Mouse (Mus musculus) erythroblast, embryonic 14.5 days (primary cell): Measurements from ENCODE around the gene Zfp865. TPM values are rescaled to one million over a fixed set of nuclear protein-coding genes. Genes with fewer than 3 reads are reported as not detected.

Source experiments
- H3K27me3 ChIP-seq: 2 replicates; pipeline ENCODE4 v1.6.1; 2012; ENCODE audit warnings: inconsistent platforms; ENCODE audit not compliant: control insufficient read depth
- H3K36me3 ChIP-seq: 2 replicates; pipeline ENCODE4 v1.6.1; 2012; ENCODE audit warnings: mild to moderate bottlenecking, inconsistent platforms; ENCODE audit not compliant: control insufficient read depth
- H3K4me1 ChIP-seq: 2 replicates; pipeline ENCODE4 v1.6.1; 2012; ENCODE audit warnings: inconsistent platforms; ENCODE audit not compliant: control insufficient read depth
- H3K4me3 ChIP-seq: replicated peaks from 2 replicates; pipeline ENCODE3; 2012; ENCODE audit warnings: moderate library complexity, mild to moderate bottlenecking, inconsistent platforms
- H3K9me3 ChIP-seq: 2 replicates; pipeline ENCODE4 v1.6.1; 2012; ENCODE audit warnings: low read length, inconsistent platforms, mixed read lengths; ENCODE audit not compliant: control insufficient read depth
- GATA1 ChIP-seq: IDR thresholded peaks from 2 replicates; pipeline ENCODE4 v1.6.1; 2012; ENCODE audit warnings: low read length, inconsistent platforms, mixed read lengths
- TAL1 ChIP-seq: IDR thresholded peaks from 3 replicates; pipeline ENCODE4 v1.6.1; 2012; ENCODE audit warnings: low read length, inconsistent platforms, mixed read lengths
- polyA plus RNA-seq: library from polyadenylated mRNA; stranded (reverse); fragments of >175 nt; gene quantifications from 2 replicates; pipeline ENCODE4 v1.2.3, GENCODE M21; 2012

Zfp865 gene
- polyA plus RNA-seq, 1 experiment, result 1.8 TPM

- Histone ChIP-seq H3K36me3 (no peaks in the 10 kb centered on the region), H3K4me1 (peaks cover 29% of the 10 kb centered on the region), H3K4me3 (no peak overlapping the region), H3K27me3 (peaks cover 70% of the 10 kb centered on the region), H3K9me3 (peaks cover 14% of the 10 kb centered on the region; the same call in 1 of the 2 replicates)
- no peak for TF ChIP-seq TAL1
- TF ChIP-seq GATA1, result no peak
Observed at GRCm38 (mm10) chr7:5057804-5058203, 37.6 kb downstream of the Zfp865 start.

- peaks cover 62% of the 10 kb centered on the region for H3K27me3 ChIP-seq
- peaks cover 34% of the 10 kb centered on the region for H3K4me1 ChIP-seq
- peaks cover 7% of the 10 kb centered on the region for H3K36me3 ChIP-seq
- no peak for TF ChIP-seq GATA1
- TF ChIP-seq TAL1, result no peak
- H3K9me3 ChIP-seq, result peaks cover 8% of the 10 kb centered on the region; the same call in 1 of the 2 replicates
- H3K4me3 ChIP-seq, result no peak overlapping the region
Observed at GRCm38 (mm10) chr7:5058631-5059030, 38.5 kb downstream of the Zfp865 start.

GRCm38 (mm10) chr7:5059421-5059820, 39.2 kb downstream of the Zfp865 start:
- H3K4me1 ChIP-seq, result peaks cover 42% of the 10 kb centered on the region

GRCm38 (mm10) chr7:5060239-5060731, 40.1 kb downstream of the Zfp865 start:
- H3K27me3 ChIP-seq, result peaks cover 46% of the 10 kb centered on the region
- peaks cover 18% of the 10 kb centered on the region for H3K36me3 ChIP-seq
- H3K4me1 ChIP-seq, result peaks cover 48% of the 10 kb centered on the region
- peak overlapping the region; percentile 92 for H3K4me3 ChIP-seq
- peaks cover 4% of the 10 kb centered on the region; the same call in 1 of the 2 replicates for H3K9me3 ChIP-seq
- TF ChIP-seq TAL1 (no peak), GATA1 (no peak)

More at GRCm38 (mm10) chr7:5059421-5059820, 39.2 kb downstream of the Zfp865 start:
- Histone ChIP-seq H3K9me3 (peaks cover 8% of the 10 kb centered on the region; the same call in 1 of the 2 replicates), H3K4me3 (no peak overlapping the region), H3K36me3 (peaks cover 13% of the 10 kb centered on the region), H3K27me3 (peaks cover 54% of the 10 kb centered on the region)
- TF ChIP-seq TAL1, result no peak
- TF ChIP-seq GATA1, result no peak

- TF ChIP-seq TAL1 (no peak), GATA1 (no peak)
- Histone ChIP-seq H3K4me1 (peaks cover 56% of the 10 kb centered on the region), H3K27me3 (peaks cover 37% of the 10 kb centered on the region), H3K4me3 (peak overlapping the region; percentile 92), H3K36me3 (peaks cover 27% of the 10 kb centered on the region), H3K9me3 (peaks cover 4% of the 10 kb centered on the region; the same call in 1 of the 2 replicates)
Observed at GRCm38 (mm10) chr7:5060944-5061773, 41.0 kb downstream of the Zfp865 start.

GRCm38 (mm10) chr7:5061774-5062359, 41.7 kb downstream of the Zfp865 start, which contains the start of gene U2af2:
Gene U2af2 (plus strand): TSS chr7:5062143.
- no peak for TF ChIP-seq GATA1
- TF ChIP-seq TAL1, result no peak

GRCm38 (mm10) chr7:5062360-5063001, 42.3 kb downstream of the Zfp865 start:
- Histone ChIP-seq H3K4me3 (peak overlapping the region; percentile 92), H3K9me3 (no peaks in the 10 kb centered on the region; the same call in 1 of the 2 replicates), H3K27me3 (peaks cover 24% of the 10 kb centered on the region), H3K4me1 (peaks cover 66% of the 10 kb centered on the region), H3K36me3 (peaks cover 40% of the 10 kb centered on the region)
- no peak for TF ChIP-seq TAL1
- no peak for TF ChIP-seq GATA1

More at GRCm38 (mm10) chr7:5061774-5062359, 41.7 kb downstream of the Zfp865 start, which contains the start of gene U2af2:
- Histone ChIP-seq H3K27me3 (peaks cover 30% of the 10 kb centered on the region), H3K9me3 (peaks cover 2% of the 10 kb centered on the region; the same call in 1 of the 2 replicates), H3K36me3 (peaks cover 34% of the 10 kb centered on the region), H3K4me3 (peak within 1 kb of the TSS; percentile 92), H3K4me1 (peaks cover 62% of the 10 kb centered on the region)

GRCm38 (mm10) chr7:5064886-5065285, 44.7 kb downstream of the Zfp865 start:
- peaks cover 74% of the 10 kb centered on the region for H3K4me1 ChIP-seq
- peaks cover 64% of the 10 kb centered on the region for H3K36me3 ChIP-seq
- no peak overlapping the region for H3K4me3 ChIP-seq
- TF ChIP-seq TAL1 (no peak), GATA1 (no peak)
- H3K9me3 ChIP-seq, result no peaks in the 10 kb centered on the region
- H3K27me3 ChIP-seq, result peaks cover 2% of the 10 kb centered on the region; the same call in 1 of the 2 replicates
